Mouse (Mus musculus): ENCODE data around the gene Sp6. TPM values are rescaled to one million over a fixed set of nuclear protein-coding genes. Genes with fewer than 3 reads are reported as not detected.

The Sp6 gene
- polyA plus RNA-seq (2021), result 0.53 TPM

GRCm38 (mm10) chr11:97013121-97013670, at the start of gene Sp6:
Gene Sp6 (plus strand): TSS chr11:97013394.
- no peak for TF ChIP-seq CTCF (IDR thresholded peaks at IDR 0.05)
- CTCF ChIA-PET, result no interaction called here
- POLR2A ChIA-PET, result interaction anchor here (0.6 kb wide), 1 partner anchor 30 kb away, joined by 3 read pairs; the partner anchor contains the start of gene Sp2
- peaks cover 23% of the 10 kb centered on the region for H3K27me3 ChIP-seq
- DNase-seq (ENCODE audit: low read depth, low spot score) (no peak), ATAC-seq (no peak)
- in situ Hi-C loops (cut with MboI; ENCODE audit: low pct_unique_long_range_greater_than_20kb), result no loop called here

- DNase-seq (ENCODE audit: low read depth, low spot score) (no peak), ATAC-seq (no peak)
- ChIA-PET CTCF (interaction anchor here (0.5 to 2.5 kb wide), 18 partner anchors 9 to 101 kb away, joined by 3 to 16 read pairs (median 4); partner anchors contain the start of gene Cdk5rap3), POLR2A (no interaction called here)
- in situ Hi-C loops (cut with MboI; ENCODE audit: low pct_unique_long_range_greater_than_20kb), result loop anchor here (5.0 kb wide), 1 partner anchor 46 kb away; the partner anchor contains the start of gene Cdk5rap3
- H3K27me3 ChIP-seq, result no peaks in the 10 kb centered on the region
- TF ChIP-seq CTCF (IDR thresholded peaks at IDR 0.05), result no peak
These were observed 49.6 kb upstream of the Sp6 start for GRCm38 (mm10) chr11:96963580-96963979.

DNA sequence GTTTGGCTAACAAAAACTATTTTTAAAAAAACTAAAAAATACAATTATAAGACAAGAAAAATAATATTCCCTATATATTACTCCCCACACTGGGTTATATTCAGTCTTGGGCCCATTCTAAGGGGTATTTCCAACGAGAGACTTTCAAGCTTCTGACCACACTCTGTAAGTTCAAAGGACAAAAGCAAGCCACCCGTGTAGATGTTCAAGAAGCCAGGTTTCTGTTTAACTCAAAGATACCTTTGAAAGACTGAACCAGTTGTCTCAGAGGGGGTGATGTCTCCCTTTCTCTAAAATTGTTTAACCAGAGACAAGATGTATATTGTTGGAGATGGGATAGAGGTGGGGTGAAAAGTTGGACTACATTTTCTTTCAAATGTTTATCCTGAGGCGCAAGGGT, 47.0 kb upstream of the Sp6 start:
- POLR2A ChIA-PET, result interaction anchor here (0.6 kb wide), 1 partner anchor 9 kb away, joined by 3 read pairs; no protein-coding TSS in a partner anchor
- ATAC-seq (no peak), DNase-seq (ENCODE audit: low read depth, low spot score) (no peak)
- CTCF ChIA-PET, result no interaction called here
- in situ Hi-C loops (cut with MboI; ENCODE audit: low pct_unique_long_range_greater_than_20kb), result no loop called here
- TF ChIP-seq CTCF (IDR thresholded peaks at IDR 0.05), result no peak
- no peaks in the 10 kb centered on the region for H3K27me3 ChIP-seq

DNA sequence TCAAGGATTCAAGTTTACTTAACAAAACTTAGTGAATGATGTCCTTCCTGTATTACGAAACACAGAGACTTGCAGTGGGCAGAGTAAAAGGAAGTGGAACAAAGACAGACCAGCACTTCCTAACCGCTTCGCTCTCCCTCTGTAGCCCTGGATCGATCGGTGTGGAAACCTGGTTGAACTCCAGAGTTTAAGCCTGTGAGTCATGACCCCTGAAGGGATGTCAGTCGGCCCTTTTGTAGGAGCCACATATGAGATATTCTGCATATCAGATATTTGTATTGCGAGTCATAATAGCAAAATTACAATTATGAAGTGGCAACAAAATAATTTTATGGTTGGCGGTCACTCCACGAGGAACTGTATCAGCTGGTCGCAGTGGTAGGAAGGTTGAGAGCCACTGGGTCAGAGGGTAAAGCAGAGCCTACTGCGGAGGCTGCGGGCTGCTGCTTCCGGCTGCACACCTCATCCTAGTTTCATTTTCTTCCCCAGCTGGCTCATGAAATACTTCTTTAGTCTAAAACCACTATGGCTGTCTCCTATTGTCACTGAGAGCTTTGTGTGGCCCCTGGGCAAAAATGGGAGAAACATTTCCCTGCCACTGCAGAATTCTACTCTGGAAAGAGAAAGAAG, 46.2 kb upstream of the Sp6 start:
- CTCF ChIA-PET, result no interaction called here
- in situ Hi-C loops (cut with MboI; ENCODE audit: low pct_unique_long_range_greater_than_20kb), result no loop called here
- TF ChIP-seq CTCF (IDR thresholded peaks at IDR 0.05), result no peak
- no peak for ATAC-seq
- DNase-seq (ENCODE audit: low read depth, low spot score), result no peak
- POLR2A ChIA-PET, result no interaction called here
- no peaks in the 10 kb centered on the region for H3K27me3 ChIP-seq

- POLR2A ChIA-PET, result no interaction called here
- TF ChIP-seq CTCF (IDR thresholded peaks at IDR 0.05), result no peak
- H3K27me3 ChIP-seq, result no peaks in the 10 kb centered on the region
- ATAC-seq (no peak), DNase-seq (ENCODE audit: low read depth, low spot score) (no peak)
- in situ Hi-C loops (cut with MboI; ENCODE audit: low pct_unique_long_range_greater_than_20kb), result no loop called here
- CTCF ChIA-PET, result no interaction called here
These were observed 45.5 kb upstream of the Sp6 start for GRCm38 (mm10) chr11:96967544-96968269.

DNA sequence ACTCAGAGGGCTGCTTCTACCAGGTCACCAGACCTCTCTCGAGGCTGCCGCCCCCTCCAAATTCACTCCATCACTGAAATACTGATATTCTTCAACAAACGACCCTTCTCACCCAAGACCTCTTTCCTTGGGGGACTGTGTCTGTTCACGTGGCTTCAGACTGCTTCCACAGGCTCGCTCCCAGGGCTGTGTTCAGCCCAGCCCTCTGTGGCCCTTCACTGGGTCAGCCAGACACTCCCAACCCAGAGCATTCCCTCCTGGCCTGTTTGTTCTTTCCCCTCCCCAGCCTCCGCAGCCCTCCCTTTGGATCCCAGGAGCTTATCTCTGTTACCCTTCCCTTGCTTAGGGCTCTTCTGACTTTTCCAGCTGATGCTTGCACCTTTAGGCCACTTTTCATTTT, 44.7 kb upstream of the Sp6 start:
- ATAC-seq (no peak), DNase-seq (ENCODE audit: low read depth, low spot score) (no peak)
- ChIA-PET CTCF (no interaction called here), POLR2A (interaction anchor here (0.6 to 1.1 kb wide), 2 partner anchors 30 to 934 kb away, joined by 3 to 4 read pairs; no protein-coding TSS in a partner anchor)
- in situ Hi-C loops (cut with MboI; ENCODE audit: low pct_unique_long_range_greater_than_20kb), result no loop called here
- no peak for TF ChIP-seq CTCF (IDR thresholded peaks at IDR 0.05)
- H3K27me3 ChIP-seq, result no peaks in the 10 kb centered on the region

DNA sequence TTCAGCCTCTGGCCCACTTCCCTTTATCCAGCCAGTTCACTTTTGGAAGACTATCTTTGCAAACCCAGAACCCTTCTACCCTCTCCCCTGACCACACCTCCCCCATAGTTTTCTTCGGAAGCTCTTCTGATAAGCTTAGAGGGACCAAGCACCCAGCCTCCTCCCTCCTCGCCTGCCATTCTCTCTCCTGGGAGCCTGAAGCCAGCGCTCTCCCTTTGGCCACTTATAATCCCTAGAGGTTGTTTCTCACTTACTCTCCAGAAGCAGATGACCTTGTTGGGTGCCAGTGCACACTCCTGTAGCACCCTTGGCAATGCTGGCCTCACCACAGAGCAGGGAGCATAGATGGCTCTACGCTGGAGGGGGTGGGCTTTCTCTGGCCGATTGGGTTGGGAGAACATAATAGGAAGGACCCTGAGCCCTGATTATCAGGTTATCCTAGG, 43.9 kb upstream of the Sp6 start:
- CTCF ChIA-PET, result no interaction called here
- TF ChIP-seq CTCF (IDR thresholded peaks at IDR 0.05), result no peak
- POLR2A ChIA-PET, result interaction anchor here (0.6 to 1.1 kb wide), 2 partner anchors 31 to 935 kb away, joined by 3 to 4 read pairs; no protein-coding TSS in a partner anchor
- in situ Hi-C loops (cut with MboI; ENCODE audit: low pct_unique_long_range_greater_than_20kb), result no loop called here
- no peak for DNase-seq (ENCODE audit: low read depth, low spot score)
- ATAC-seq, result no peak
- no peaks in the 10 kb centered on the region for H3K27me3 ChIP-seq

DNA sequence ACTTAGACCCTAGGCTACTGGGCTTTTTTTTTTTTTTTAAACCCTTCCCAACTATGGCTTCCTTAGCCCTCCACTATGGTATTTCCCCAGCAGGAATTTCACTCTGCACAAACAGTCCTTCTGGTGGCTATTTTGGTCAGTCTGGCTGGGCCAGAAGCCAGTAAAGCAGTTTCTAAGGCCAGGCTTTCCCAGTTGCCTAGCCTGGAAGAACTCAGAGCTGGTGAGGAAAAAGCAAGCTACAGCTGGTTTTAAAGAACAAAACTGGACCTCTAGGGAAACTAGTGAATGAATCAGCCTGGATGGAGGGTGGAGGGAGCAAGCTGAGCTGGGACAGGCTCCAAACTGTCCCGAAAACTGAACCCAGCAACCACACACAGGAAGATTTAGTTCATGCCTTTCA, 43.4 kb upstream of the Sp6 start:
- DNase-seq (ENCODE audit: low read depth, low spot score), result no peak
- ATAC-seq, result peak; percentile 14
- H3K27me3 ChIP-seq, result no peaks in the 10 kb centered on the region
- in situ Hi-C loops (cut with MboI; ENCODE audit: low pct_unique_long_range_greater_than_20kb), result no loop called here
- POLR2A ChIA-PET, result interaction anchor here (1.1 kb wide), 1 partner anchor 32 kb away, joined by 4 read pairs; no protein-coding TSS in a partner anchor
- TF ChIP-seq CTCF (IDR thresholded peaks at IDR 0.05), result no peak
- CTCF ChIA-PET, result no interaction called here

DNA sequence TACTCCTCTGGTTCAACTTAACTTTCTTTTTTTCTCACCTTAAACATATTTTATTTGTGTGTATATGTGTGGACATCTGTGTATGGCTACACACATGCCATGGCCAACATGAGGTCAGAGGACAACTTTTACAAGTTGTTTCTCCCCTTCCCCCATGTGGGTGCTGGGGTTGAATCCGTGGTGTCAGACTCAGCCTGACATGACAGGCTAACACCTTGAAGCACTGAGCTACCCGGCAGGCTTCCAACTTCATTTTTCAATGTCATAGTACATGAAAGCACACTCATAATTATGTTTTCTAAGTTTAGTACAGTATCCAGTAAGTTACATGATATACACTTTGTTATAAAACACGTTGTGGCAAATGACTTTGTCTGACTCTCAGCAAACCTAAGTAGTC, 42.9 kb upstream of the Sp6 start:
- in situ Hi-C loops (cut with MboI; ENCODE audit: low pct_unique_long_range_greater_than_20kb), result no loop called here
- no peak for ATAC-seq
- CTCF ChIA-PET, result no interaction called here
- H3K27me3 ChIP-seq, result no peaks in the 10 kb centered on the region
- no peak for DNase-seq (ENCODE audit: low read depth, low spot score)
- no peak for TF ChIP-seq CTCF (IDR thresholded peaks at IDR 0.05)
- POLR2A ChIA-PET, result no interaction called here

DNA sequence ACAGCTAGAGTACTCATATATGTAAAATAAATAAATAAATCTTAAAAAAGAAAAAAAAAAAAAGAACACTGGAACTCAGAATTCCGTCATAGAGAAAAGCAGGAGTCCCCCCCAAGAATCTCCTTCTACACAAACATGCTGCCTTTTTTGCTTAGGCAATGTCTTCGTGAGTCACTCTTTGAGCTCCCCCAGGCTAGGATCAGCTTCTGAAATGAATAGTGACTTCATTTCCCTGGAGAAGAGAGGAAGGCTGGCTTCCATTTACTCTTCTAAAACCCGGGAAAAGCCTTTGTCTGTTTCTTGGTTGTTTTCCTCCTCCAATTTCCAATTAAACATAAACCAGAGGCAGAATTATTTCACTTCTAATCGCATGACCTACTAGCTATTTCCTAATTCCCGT, 40.3 kb upstream of the Sp6 start:
- DNase-seq (ENCODE audit: low read depth, low spot score) (no peak), ATAC-seq (no peak)
- H3K27me3 ChIP-seq, result no peaks in the 10 kb centered on the region
- in situ Hi-C loops (cut with MboI; ENCODE audit: low pct_unique_long_range_greater_than_20kb), result no loop called here
- CTCF ChIA-PET, result interaction anchor here (0.8 to 2.4 kb wide), 4 partner anchors 8 to 110 kb away, joined by 3 to 8 read pairs (median 5); no protein-coding TSS in a partner anchor
- POLR2A ChIA-PET, result interaction anchor here (1.3 kb wide), 1 partner anchor 53 kb away, joined by 6 read pairs; no protein-coding TSS in a partner anchor
- no peak for TF ChIP-seq CTCF (IDR thresholded peaks at IDR 0.05)

Data from Patski (cell line).